Mouse (Mus musculus) lung, adult 18-20 months (tissue): ENCODE data around the gene Fam178b.

Source experiments
- DNase-seq, 2 experiments: peaks; one replicate each; pipeline ENCODE4 v3.0.0; 2022; ENCODE audit warnings: mixed read lengths in 2 of 2

Fam178b gene

GRCm38 (mm10) chr1:36560903-36561302, 122.1 kb downstream of the Fam178b start:
- DNase-seq: peak in 1 of 2 experiments; percentile 34

- no peak for DNase-seq
Observed at GRCm38 (mm10) chr1:36559888-36560287, 123.1 kb downstream of the Fam178b start.

GRCm38 (mm10) chr1:36559256-36559655, 123.7 kb downstream of the Fam178b start:
- peak in 1 of 2 experiments; percentile 29 for DNase-seq

GRCm38 (mm10) chr1:36558031-36558993, 124.7 kb downstream of the Fam178b start, which contains the start of gene Sema4c:
Gene Sema4c (minus strand): TSS chr1:36558349.
- DNase-seq: peak; percentile 75 to 78

- peak; percentile 87 to 89 for DNase-seq
Observed at GRCm38 (mm10) chr1:36557457-36558011, 125.4 kb downstream of the Fam178b start.

GRCm38 (mm10) chr1:36556553-36557456, 126.2 kb downstream of the Fam178b start:
- peak; percentile 91 to 95 for DNase-seq

- DNase-seq: peak in 1 of 2 experiments; percentile 19
Observed at GRCm38 (mm10) chr1:36555798-36556395, 127.1 kb downstream of the Fam178b start.

DNA sequence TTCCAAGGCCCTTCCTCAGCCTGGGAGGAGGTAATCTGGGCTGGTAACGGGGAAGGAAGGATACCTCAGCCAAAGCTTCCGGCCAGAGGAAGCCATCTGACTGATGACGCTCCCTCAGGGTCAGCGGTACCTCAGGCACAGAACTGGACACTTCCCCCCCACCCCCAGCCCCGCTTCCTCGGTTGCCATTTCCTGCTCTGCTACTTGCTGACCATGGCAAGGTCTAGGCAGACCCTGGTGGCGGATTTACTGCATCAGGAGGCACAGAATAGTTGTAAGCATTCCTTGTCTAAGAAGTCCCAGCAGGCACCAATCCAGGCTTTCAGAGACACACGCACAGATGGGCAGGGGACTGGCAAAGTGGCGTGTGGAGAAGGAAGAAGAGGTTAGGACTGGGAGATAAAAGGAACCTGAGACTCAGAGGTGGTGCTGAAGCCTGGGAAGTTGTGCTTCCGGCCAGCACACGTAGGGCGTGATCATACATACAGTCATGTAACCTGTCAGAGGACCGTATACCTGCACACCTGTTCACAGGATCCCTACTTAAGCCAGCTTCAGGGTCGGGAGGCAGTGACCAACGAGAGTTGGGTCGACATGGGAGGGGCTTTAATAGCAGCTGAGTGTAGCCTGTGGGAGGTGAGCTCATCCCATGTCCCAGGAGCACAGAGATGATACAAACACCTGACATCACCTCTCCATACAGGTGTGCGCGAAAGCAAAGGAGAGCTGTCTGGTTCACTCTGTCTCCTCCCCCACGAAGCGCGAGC, 128.2 kb downstream of the Fam178b start:
- peak in 1 of 2 experiments; percentile 41 for DNase-seq

DNA sequence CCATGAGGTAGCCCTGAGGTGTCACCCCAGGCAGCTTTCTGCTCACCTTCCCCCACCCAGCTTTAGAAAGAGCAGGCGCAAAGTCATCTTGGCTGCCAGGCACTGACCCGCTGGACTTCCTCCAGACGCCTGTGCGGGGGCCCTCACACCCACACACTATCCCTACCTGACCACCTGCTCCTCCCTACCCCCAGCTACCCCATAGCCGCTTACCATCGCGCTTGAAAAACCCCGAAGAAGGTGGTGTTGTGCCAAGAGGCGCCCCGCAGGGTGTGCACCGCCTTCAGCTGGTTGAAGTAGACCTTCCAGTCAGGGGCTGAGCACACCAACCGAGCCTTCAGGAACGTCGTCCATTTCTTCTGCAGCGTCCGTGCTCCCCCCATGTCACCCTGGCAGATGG, 130.5 kb downstream of the Fam178b start:
- DNase-seq: no peak

GRCm38 (mm10) chr1:36551904-36552303, 131.1 kb downstream of the Fam178b start:
- no peak for DNase-seq

GRCm38 (mm10) chr1:36550075-36550863, 132.7 kb downstream of the Fam178b start:
- no peak for DNase-seq

- DNase-seq: no peak
Observed at GRCm38 (mm10) chr1:36549491-36549890, 133.5 kb downstream of the Fam178b start.

GRCm38 (mm10) chr1:36548771-36549170, 134.2 kb downstream of the Fam178b start:
- DNase-seq: no peak

- DNase-seq: peak; percentile 53 to 55
Observed at GRCm38 (mm10) chr1:36547981-36548598, 134.9 kb downstream of the Fam178b start.

DNA sequence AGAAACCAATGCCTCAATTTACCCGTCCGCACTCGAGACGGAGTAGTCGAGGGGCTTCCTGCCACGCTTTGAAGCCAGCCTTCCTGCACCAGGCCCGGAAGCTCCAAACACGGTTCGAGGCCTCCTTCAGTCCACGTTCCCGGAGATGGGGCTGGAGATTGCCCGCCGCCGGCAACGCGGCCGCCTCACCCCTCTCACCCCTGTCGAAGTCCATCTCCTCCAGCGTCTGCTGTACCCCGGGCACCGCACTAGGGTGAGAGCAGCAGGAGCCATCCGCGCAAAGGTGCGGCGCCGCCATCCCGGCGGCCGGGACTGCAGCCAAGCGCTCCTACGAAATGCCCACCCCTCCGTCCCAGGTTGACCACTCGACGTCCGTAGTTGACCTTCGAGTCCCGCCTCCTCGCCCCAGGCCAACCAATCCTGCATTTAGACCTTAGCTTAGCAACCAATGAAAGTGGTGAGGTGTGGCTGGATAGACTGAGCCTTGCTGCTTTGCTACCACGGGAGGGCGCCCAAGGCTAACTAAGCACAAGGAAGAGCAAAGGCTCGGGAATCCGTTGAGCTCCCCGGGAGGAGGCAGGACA, 136.0 kb downstream of the Fam178b start, which contains the start of gene Ankrd39:
Gene Ankrd39 (minus strand): TSS at position 558 of the 584 bp plus-strand sequence.
- DNase-seq: peak; percentile 99

- DNase-seq: peak in 1 of 2 experiments; percentile 33
Observed at GRCm38 (mm10) chr1:36545845-36546600, 137.0 kb downstream of the Fam178b start.

DNA sequence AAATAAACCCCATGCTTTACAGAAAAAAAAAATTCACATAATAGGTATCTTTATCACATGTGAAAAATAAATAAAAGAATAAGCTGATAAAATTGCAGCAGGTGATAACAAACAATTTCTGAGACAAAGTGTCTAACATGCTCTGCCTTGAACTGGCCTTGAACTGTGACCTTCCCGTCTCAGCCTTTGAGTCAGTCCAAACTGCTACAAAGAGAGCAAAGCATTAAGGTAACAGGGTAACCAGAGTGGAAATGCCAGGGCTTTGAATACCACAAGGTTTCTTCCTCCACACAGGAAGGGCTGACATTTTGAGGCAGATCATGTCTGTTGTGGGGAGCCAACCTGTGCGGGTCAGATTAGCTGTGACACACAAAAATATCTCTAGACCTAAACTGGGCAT, 137.6 kb downstream of the Fam178b start:
- DNase-seq: no peak

GRCm38 (mm10) chr1:36542925-36543324, 140.1 kb downstream of the Fam178b start:
- DNase-seq: no peak

GRCm38 (mm10) chr1:36541844-36542243, 141.1 kb downstream of the Fam178b start:
- no peak for DNase-seq
